Mouse (Mus musculus) c-Kit-negative CD71-positive TER-119-positive erythroid progenitor cells, embryonic 14.5 days (primary cell): ENCODE results near the gene Mdk.

ENCODE experiments used
- DNase-seq: peaks from one replicate; pipeline ENCODE4 v3.0.0-alpha.2; 2013; ENCODE audit warnings: low read depth, low spot score

The Mdk gene

GRCm38 (mm10) chr2:91913328-91914110, 18.6 kb downstream of the Mdk start:
- no peak for DNase-seq

GRCm38 (mm10) chr2:91912616-91913015, 19.5 kb downstream of the Mdk start:
- no peak for DNase-seq

GRCm38 (mm10) chr2:91906141-91906540, 26.0 kb downstream of the Mdk start:
- no peak for DNase-seq

GRCm38 (mm10) chr2:91904618-91905307, 27.3 kb downstream of the Mdk start:
- no peak for DNase-seq

GRCm38 (mm10) chr2:91903171-91903925, 28.7 kb downstream of the Mdk start:
- no peak for DNase-seq

GRCm38 (mm10) chr2:91902336-91902735, 29.8 kb downstream of the Mdk start:
- no peak for DNase-seq

GRCm38 (mm10) chr2:91900431-91900830, 31.7 kb downstream of the Mdk start:
- DNase-seq: no peak

- DNase-seq: no peak
Measured at GRCm38 (mm10) chr2:91899141-91899540, 33.0 kb downstream of the Mdk start.

- DNase-seq: no peak
Measured at GRCm38 (mm10) chr2:91897968-91898367, 34.1 kb downstream of the Mdk start.

- no peak for DNase-seq
Measured at GRCm38 (mm10) chr2:91895401-91895800, 36.7 kb downstream of the Mdk start.

GRCm38 (mm10) chr2:91894716-91895115, 37.4 kb downstream of the Mdk start:
- DNase-seq: no peak

- DNase-seq: no peak
Measured at GRCm38 (mm10) chr2:91884616-91885015, 47.5 kb downstream of the Mdk start.

- DNase-seq: no peak
Measured at GRCm38 (mm10) chr2:91883961-91884360, 48.1 kb downstream of the Mdk start.
